Mouse (Mus musculus): ENCODE measurements around the gene Zfp266.

The Zfp266 gene

GRCm38 (mm10) chr9:20491858-20492526 lies 29.2 kb downstream of the Zfp266 start:
- DNase-seq: no peak

- DNase-seq: no peak
Observed at GRCm38 (mm10) chr9:20489536-20489935, 31.7 kb downstream of the Zfp266 start.

DNA sequence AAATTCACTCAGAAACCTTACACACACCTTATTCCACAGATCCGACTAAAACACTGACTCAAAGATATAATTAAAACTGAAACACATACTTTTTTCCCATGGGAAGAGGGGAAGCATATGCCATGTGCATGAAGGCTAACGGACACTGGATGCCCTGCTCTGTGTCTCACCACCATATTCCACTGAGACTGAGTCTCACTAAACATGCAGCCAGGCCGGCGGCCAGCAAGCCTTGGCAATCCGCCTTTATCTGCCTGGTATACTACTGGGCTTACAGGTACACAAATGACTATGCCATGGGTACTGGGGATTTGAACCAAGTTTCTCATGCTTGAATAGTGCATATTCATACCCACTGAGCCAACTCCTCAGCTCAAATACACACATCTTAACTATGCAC lies 41.8 kb downstream of the Zfp266 start:
- no peak for DNase-seq

- DNase-seq: no peak
Observed at GRCm38 (mm10) chr9:20476632-20477031, 44.6 kb downstream of the Zfp266 start.

DNA sequence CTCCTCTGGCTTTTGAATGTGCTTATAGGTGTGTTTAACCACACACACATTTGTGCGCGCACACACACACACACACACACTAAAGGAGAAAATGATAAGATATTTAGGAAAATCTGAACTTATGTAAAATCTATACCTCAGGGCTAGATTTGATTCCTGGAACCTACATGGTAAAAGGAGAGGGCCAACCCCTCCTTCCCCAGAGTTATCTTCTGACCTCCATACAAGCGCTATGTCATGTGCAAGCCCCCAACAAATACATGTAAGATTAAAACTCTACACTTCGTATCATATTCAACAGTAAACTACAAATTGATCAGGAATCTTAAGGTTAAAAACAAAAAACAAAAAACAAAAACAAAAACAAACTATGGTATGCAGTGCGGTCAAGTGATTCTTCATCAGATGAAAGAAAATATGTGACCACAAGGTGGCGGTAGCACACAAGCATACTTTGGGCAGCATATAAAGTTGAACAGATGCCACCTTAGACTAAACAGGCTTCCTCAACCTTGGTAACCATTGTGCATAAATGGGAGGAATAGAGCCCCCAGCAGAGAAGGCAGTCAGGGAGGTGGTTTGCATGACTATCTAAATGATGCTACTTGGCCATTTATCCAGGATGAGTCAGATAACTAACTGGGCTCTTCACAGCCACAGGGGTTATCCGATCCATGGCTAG lies 54.3 kb downstream of the Zfp266 start:
- DNase-seq: peak in 1 of 2 experiments; percentile 64

GRCm38 (mm10) chr9:20459377-20460317 lies 61.6 kb downstream of the Zfp266 start, which contains the start of gene Zfp26:
Gene Zfp26 (minus strand): TSS chr9:20460162.
- peak; percentile 84 to 86 for DNase-seq

DNA sequence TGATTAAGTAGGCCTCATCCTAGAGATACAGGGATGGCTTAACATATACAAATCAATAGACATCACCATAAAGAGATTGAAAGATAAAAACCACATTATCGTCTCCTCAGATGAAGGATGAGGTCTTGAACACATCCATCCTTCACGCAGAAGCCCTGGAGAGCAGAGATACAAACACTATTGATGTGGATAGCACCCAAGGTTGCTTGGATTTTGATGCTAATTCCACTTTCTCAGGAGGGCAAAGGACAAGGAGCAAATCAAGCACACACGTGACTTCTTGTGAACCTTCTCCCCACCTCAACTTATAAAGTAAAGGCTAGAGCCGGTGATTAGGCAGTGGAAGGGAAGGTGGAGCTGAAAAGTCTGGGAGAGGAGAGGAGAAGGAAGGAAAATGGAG lies 67.6 kb downstream of the Zfp266 start:
- DNase-seq: no peak

DNA sequence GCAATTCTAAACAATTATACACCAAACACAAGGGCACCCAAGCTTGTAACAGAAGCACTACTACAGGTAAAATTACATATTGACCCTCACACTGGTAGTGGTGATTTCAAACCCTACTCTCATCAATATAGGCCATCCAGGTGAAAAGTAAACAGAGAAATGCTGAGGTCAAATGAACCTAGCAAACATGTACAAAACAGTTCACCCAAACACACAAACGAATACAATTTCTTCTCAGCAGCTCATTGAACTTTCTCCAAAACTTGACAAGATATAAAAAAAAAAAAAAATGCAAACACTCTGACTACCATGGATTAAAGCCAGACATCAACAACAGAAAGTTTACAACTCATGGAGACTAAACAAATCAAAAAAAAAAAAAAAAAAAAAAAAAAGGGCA lies 69.7 kb downstream of the Zfp266 start:
- DNase-seq: no peak
